Mouse (Mus musculus) intestine, embryonic 14.5 days (tissue): Measurements from ENCODE around the gene Mob3c. TPM values are rescaled to one million over a fixed set of nuclear protein-coding genes. Genes with fewer than 3 reads are reported as not detected.

Experiments
- ATAC-seq: fragments of 200-750 bp; cut with Nextera tagmentation; replicated peaks from 2 replicates; pipeline ENCODE4 v1.8.0; 2017; ENCODE audit warnings: low read depth, moderate number of reproducible peaks, moderate TSS enrichment, moderate library complexity; ENCODE audit not compliant: low FRiP score, low TSS enrichment
- DNase-seq: peaks from one replicate; pipeline ENCODE4 v3.0.0-alpha.2; 2018; ENCODE audit warnings: low spot score
- H3K27ac ChIP-seq: fragments of 300-500 bp; sonication (generic); 2 replicates; pipeline ENCODE4 v1.5.1; 2014; ENCODE audit warnings: low read depth, mild to moderate bottlenecking, control low read depth
- H3K27me3 ChIP-seq: fragments of 300-500 bp; sonication (generic); replicated peaks from 2 replicates; pipeline ENCODE4 v1.6.1; 2014; ENCODE audit warnings: low read length, control low read depth; ENCODE audit not compliant: control insufficient read depth, insufficient read depth
- H3K36me3 ChIP-seq: fragments of 300-500 bp; sonication (generic); 2 replicates; pipeline ENCODE4 v1.6.1; 2014; ENCODE audit warnings: low read length, control low read depth; ENCODE audit not compliant: control insufficient read depth, insufficient read depth
- H3K4me1 ChIP-seq: fragments of 300-500 bp; sonication (generic); replicated peaks from 2 replicates; pipeline ENCODE4 v1.6.1; 2014; ENCODE audit warnings: low read length, control low read depth, mixed read lengths; ENCODE audit not compliant: control insufficient read depth, insufficient read depth
- H3K4me2 ChIP-seq: fragments of 300-500 bp; sonication (generic); 2 replicates; pipeline ENCODE4 v1.6.1; 2014; ENCODE audit warnings: low read length
- H3K4me3 ChIP-seq: fragments of 300-500 bp; sonication (generic); 2 replicates; pipeline ENCODE4 v1.5.1; 2014; ENCODE audit warnings: low read depth, low read length, control low read depth, mixed read lengths
- H3K9ac ChIP-seq: fragments of 300-500 bp; sonication (generic); 2 replicates; pipeline ENCODE4 v1.6.1; 2014; ENCODE audit warnings: mild to moderate bottlenecking, low read length
- H3K9me3 ChIP-seq: fragments of 300-500 bp; sonication (generic); 2 replicates; pipeline ENCODE4 v1.6.1; 2016; ENCODE audit warnings: low read length, control low read depth; ENCODE audit not compliant: control insufficient read depth
- WGBS: fragments of 180-500 bp; shearing (Covaris S2); extraction: QIAGEN DNeasy Blood & Tissue Kit; methylation state at CpG from one replicate; pipeline ENCODE4 v1.1.7; 2014; 5-methylcytosine and 5-hydroxymethylcytosine counted together
- polyA plus RNA-seq: library from polyadenylated mRNA; unstranded; fragments of >200 nt; fragmentation: Nextera tagmentation; extraction: Ambion mirVana; gene quantifications from 2 replicates; pipeline ENCODE4 v1.2.1, GENCODE M21; 2014

Gene Mob3c
- polyA plus RNA-seq, 1 experiment from 2014 or later = 10.7 TPM

GRCm38 (mm10) chr4:115827066-115827465 lies 826 bp upstream of the Mob3c start:
- H3K36me3 ChIP-seq = peaks cover 9% of the 10 kb centered on the region
- ATAC-seq (no peak), DNase-seq (no peak)
- WGBS = 54% methylated on average over 3 of the region's 3 CpGs
- H3K4me3 ChIP-seq = no peak overlapping the region
- no peaks in the 10 kb centered on the region for H3K9me3 ChIP-seq
- H3K4me1 ChIP-seq = no peaks in the 10 kb centered on the region; the same call in 1 of the 2 replicates
- H3K27me3 ChIP-seq = no peaks in the 10 kb centered on the region
- H3K27ac ChIP-seq = no peak overlapping the region
- no peak overlapping the region for H3K9ac ChIP-seq
- peak overlapping the region; percentile 79; the same call in 1 of the 2 replicates for H3K4me2 ChIP-seq

- DNase-seq (no peak), ATAC-seq (0 out of 2 replicates have a peak, but pooled peaks have one; percentile 5)
- Histone ChIP-seq H3K4me3 (peak overlapping the region; percentile 83), H3K9ac (peak overlapping the region; percentile 70), H3K27me3 (no peaks in the 10 kb centered on the region), H3K4me1 (no peaks in the 10 kb centered on the region; the same call in 1 of the 2 replicates), H3K36me3 (peaks cover 11% of the 10 kb centered on the region), H3K9me3 (no peaks in the 10 kb centered on the region), H3K27ac (0 out of 2 replicates have a peak overlapping the region, but pooled peaks have one; percentile 76), H3K4me2 (peak overlapping the region; percentile 79)
- 2% methylated on average over 4 of the region's 4 CpGs for WGBS
These were observed 381 bp upstream of the Mob3c start for GRCm38 (mm10) chr4:115827535-115827887.

- Histone ChIP-seq H3K36me3 (peaks cover 16% of the 10 kb centered on the region), H3K9ac (peak overlapping the region; percentile 70; the same call in 1 of the 2 replicates), H3K4me2 (peak overlapping the region; percentile 79), H3K9me3 (no peaks in the 10 kb centered on the region), H3K27ac (no peak overlapping the region), H3K4me3 (peak overlapping the region; percentile 83), H3K27me3 (no peaks in the 10 kb centered on the region), H3K4me1 (no peaks in the 10 kb centered on the region; the same call in 1 of the 2 replicates)
- ATAC-seq (peak; percentile 33; the same call in 1 of the 2 replicates), DNase-seq (no peak)
- WGBS = 3% methylated on average over 8 of the region's 8 CpGs
These were observed 645 bp downstream of the Mob3c start for GRCm38 (mm10) chr4:115828572-115828902.

GRCm38 (mm10) chr4:115830491-115830890 lies 2.6 kb downstream of the Mob3c start:
- Histone ChIP-seq H3K9me3 (no peaks in the 10 kb centered on the region), H3K9ac (no peak overlapping the region), H3K36me3 (peaks cover 25% of the 10 kb centered on the region), H3K4me3 (no peak overlapping the region), H3K27me3 (no peaks in the 10 kb centered on the region), H3K4me2 (no peak overlapping the region), H3K4me1 (no peaks in the 10 kb centered on the region; the same call in 1 of the 2 replicates), H3K27ac (no peak overlapping the region)
- WGBS = 81% methylated on average over 5 of the region's 5 CpGs
- ATAC-seq (no peak), DNase-seq (no peak)

GRCm38 (mm10) chr4:115831221-115831620 lies 3.3 kb downstream of the Mob3c start:
- peaks cover 25% of the 10 kb centered on the region for H3K36me3 ChIP-seq

GRCm38 (mm10) chr4:115832040-115832439 lies 4.1 kb downstream of the Mob3c start:
- no peak for ATAC-seq
- peaks cover 25% of the 10 kb centered on the region for H3K36me3 ChIP-seq
- H3K4me1 ChIP-seq = no peaks in the 10 kb centered on the region; the same call in 1 of the 2 replicates
- H3K9ac ChIP-seq = no peak overlapping the region
- no peaks in the 10 kb centered on the region for H3K27me3 ChIP-seq
- H3K9me3 ChIP-seq = no peaks in the 10 kb centered on the region
- H3K4me2 ChIP-seq = no peak overlapping the region
- no peak for DNase-seq
- 61% methylated on average over 2 of the region's 2 CpGs for WGBS
- H3K4me3 ChIP-seq = no peak overlapping the region
- H3K27ac ChIP-seq = no peak overlapping the region

More at GRCm38 (mm10) chr4:115831221-115831620, 3.3 kb downstream of the Mob3c start:
- Histone ChIP-seq H3K4me2 (no peak overlapping the region), H3K4me1 (no peaks in the 10 kb centered on the region; the same call in 1 of the 2 replicates), H3K9me3 (no peaks in the 10 kb centered on the region), H3K4me3 (no peak overlapping the region), H3K27ac (no peak overlapping the region), H3K27me3 (no peaks in the 10 kb centered on the region), H3K9ac (no peak overlapping the region)
- no peak for DNase-seq
- 94% methylated on average over 22 of the region's 22 CpGs for WGBS
- no peak for ATAC-seq

- Histone ChIP-seq H3K27ac (no peak overlapping the region), H3K36me3 (peaks cover 25% of the 10 kb centered on the region), H3K4me3 (no peak overlapping the region), H3K4me2 (no peak overlapping the region), H3K27me3 (no peaks in the 10 kb centered on the region), H3K4me1 (peaks cover 9% of the 10 kb centered on the region; the same call in 1 of the 2 replicates), H3K9me3 (no peaks in the 10 kb centered on the region), H3K9ac (no peak overlapping the region)
- DNase-seq = no peak
- no peak for ATAC-seq
- WGBS = 66% methylated on average over 2 of the region's 2 CpGs
These were observed 7.7 kb downstream of the Mob3c start for GRCm38 (mm10) chr4:115835576-115835975.

- Histone ChIP-seq H3K4me1 (peaks cover 9% of the 10 kb centered on the region; the same call in 1 of the 2 replicates), H3K27ac (no peak overlapping the region), H3K9me3 (no peaks in the 10 kb centered on the region), H3K4me3 (no peak overlapping the region), H3K9ac (no peak overlapping the region), H3K27me3 (no peaks in the 10 kb centered on the region), H3K36me3 (peaks cover 9% of the 10 kb centered on the region), H3K4me2 (peak overlapping the region; percentile 78; the same call in 1 of the 2 replicates)
- no peak for DNase-seq
- WGBS = 60% methylated on average over 4 of the region's 4 CpGs
- ATAC-seq = no peak
These were observed 10.3 kb downstream of the Mob3c start for GRCm38 (mm10) chr4:115838196-115838595.
